Mouse (Mus musculus) MEL (cell line): Measurements from ENCODE around the gene Chchd1. TPM values are rescaled to one million over a fixed set of nuclear protein-coding genes. Genes with fewer than 3 reads are reported as not detected.

Source experiments
- DNase-seq: peaks from one replicate; pipeline ENCODE4 v3.0.0; 2011; ENCODE audit warnings: low read depth, low spot score
- H3K27ac ChIP-seq: 2 replicates; pipeline ENCODE4 v1.5.1; 2012; ENCODE audit warnings: low read depth, mild to moderate bottlenecking, control low read depth, low read length, moderate library complexity; ENCODE audit not compliant: control insufficient read depth
- H3K27me3 ChIP-seq, 2 experiments: fragments of 150-350 bp in 1 of 2; sonication (generic) in 1 of 2; 2 replicates each; pipeline ENCODE4 v1.6.1; 2012; ENCODE audit warnings: low read length in 2 of 2, mild to moderate bottlenecking in 2 of 2, improper control_type of control experiment in 1 of 2, moderate library complexity in 1 of 2; ENCODE audit not compliant: insufficient read depth in 2 of 2, control insufficient read depth in 1 of 2
- H3K36me3 ChIP-seq, 2 experiments: 2 replicates each; pipeline ENCODE4 v1.6.1; 2012 to 2014; ENCODE audit warnings: low read length in 2 of 2, improper control_type of control experiment in 1 of 2, inconsistent platforms in 1 of 2, mild to moderate bottlenecking in 1 of 2; ENCODE audit not compliant: insufficient read depth in 2 of 2, control insufficient read depth in 1 of 2
- H3K4me1 ChIP-seq, 2 experiments: fragments of 150-350 bp in 1 of 2; sonication (generic) in 1 of 2; 2 replicates each; pipeline ENCODE4 v1.6.1; 2012; ENCODE audit warnings: low read length in 2 of 2, improper control_type of control experiment in 1 of 2, mild to moderate bottlenecking in 1 of 2; ENCODE audit not compliant: insufficient read depth in 2 of 2, control insufficient read depth in 1 of 2
- H3K4me3 ChIP-seq, 2 experiments: fragments of 150-350 bp in 1 of 2; sonication (generic) in 1 of 2; 2 replicates each; pipeline ENCODE4 v1.5.1; 2012; ENCODE audit warnings: low read depth in 2 of 2, low read length in 2 of 2, mild to moderate bottlenecking in 2 of 2, moderate library complexity in 2 of 2, control low read depth in 1 of 2, improper control_type of control experiment in 1 of 2; ENCODE audit not compliant: control insufficient read depth in 1 of 2, insufficient read depth in 1 of 2
- H3K79me2 ChIP-seq: 2 replicates; pipeline ENCODE4 v1.6.1; 2012; ENCODE audit warnings: mild to moderate bottlenecking, low read length, moderate library complexity; ENCODE audit not compliant: control insufficient read depth, poor library complexity, insufficient read depth
- H3K9ac ChIP-seq: 2 replicates; pipeline ENCODE4 v1.6.1; 2012; ENCODE audit warnings: low read depth, mild to moderate bottlenecking, control low read depth, low read length, moderate library complexity; ENCODE audit not compliant: control insufficient read depth, poor library complexity, severe bottlenecking
- H3K9me3 ChIP-seq: fragments of 150-350 bp; sonication (generic); replicated peaks from 2 replicates; pipeline ENCODE4 v1.6.1; 2012; ENCODE audit warnings: mild to moderate bottlenecking, low read length, improper control_type of control experiment, moderate library complexity; ENCODE audit not compliant: insufficient read depth
- BHLHE40 ChIP-seq: IDR thresholded peaks from 2 replicates; pipeline ENCODE4 v1.6.1; 2012; ENCODE audit warnings: low read depth, mild to moderate bottlenecking, inconsistent platforms, low read length, improper control_type of control experiment, borderline replicate concordance
- CHD1 ChIP-seq: IDR thresholded peaks from 2 replicates; pipeline ENCODE4 v1.6.1; 2012; ENCODE audit warnings: low read depth, mild to moderate bottlenecking, inconsistent platforms, low read length, improper control_type of control experiment
- CHD2 ChIP-seq: IDR thresholded peaks from 2 replicates; pipeline ENCODE4 v1.6.1; 2011; ENCODE audit warnings: low read length, improper control_type of control experiment
- CTCF ChIP-seq, 3 experiments: IDR thresholded peaks in 2 of 3; conservative IDR thresholded peaks in 1 of 3; 2 replicates each; pipeline ENCODE4 v1.5.1; 2011 to 2012; ENCODE audit warnings: low read length in 3 of 3, low read depth in 2 of 3, mild to moderate bottlenecking in 2 of 3, improper control_type of control experiment in 1 of 3, inconsistent platforms in 1 of 3, mixed read lengths in 1 of 3, moderate library complexity in 1 of 3; ENCODE audit not compliant: control insufficient read depth in 1 of 3, insufficient read depth in 1 of 3, poor library complexity in 1 of 3, severe bottlenecking in 1 of 3
- E2F4 ChIP-seq: IDR thresholded peaks from 2 replicates; pipeline ENCODE4 v1.6.1; 2011; ENCODE audit warnings: low read depth, low read length, improper control_type of control experiment, borderline replicate concordance
- ELF1 ChIP-seq: IDR thresholded peaks from 2 replicates; pipeline ENCODE4 v1.6.1; 2014; ENCODE audit warnings: low read depth, mild to moderate bottlenecking, inconsistent platforms, low read length, improper control_type of control experiment, moderate library complexity
- EP300 ChIP-seq, 2 experiments: IDR thresholded peaks; 2 replicates each; pipeline ENCODE4 v1.6.1; 2011; ENCODE audit warnings: improper control_type of control experiment in 2 of 2, low read length in 2 of 2, low read depth in 1 of 2, mild to moderate bottlenecking in 1 of 2
- ETS1 ChIP-seq: IDR thresholded peaks from 2 replicates; pipeline ENCODE4 v1.6.1; 2012; ENCODE audit warnings: low read depth, mild to moderate bottlenecking, inconsistent platforms, low read length, improper control_type of control experiment, moderate library complexity
- GABPA ChIP-seq: IDR thresholded peaks from 2 replicates; pipeline ENCODE4 v1.6.1; 2012; ENCODE audit warnings: low read depth, mild to moderate bottlenecking, inconsistent platforms, low read length, improper control_type of control experiment, moderate library complexity
- GATA1 ChIP-seq: IDR thresholded peaks from 2 replicates; pipeline ENCODE4 v1.6.1; 2011; ENCODE audit warnings: low read depth, low read length, improper control_type of control experiment
- HCFC1 ChIP-seq: IDR thresholded peaks from 2 replicates; pipeline ENCODE4 v1.6.1; 2012; ENCODE audit warnings: low read depth, mild to moderate bottlenecking, inconsistent platforms, low read length, improper control_type of control experiment, moderate library complexity
- KAT2A ChIP-seq: conservative IDR thresholded peaks from 2 replicates; pipeline ENCODE4 v1.6.1; 2012; ENCODE audit warnings: low read depth, low read length, improper control_type of control experiment, inconsistent platforms
- MAFK ChIP-seq: IDR thresholded peaks from 2 replicates; pipeline ENCODE4 v1.6.1; 2011; ENCODE audit warnings: low read depth, mild to moderate bottlenecking, low read length, improper control_type of control experiment, borderline replicate concordance
- MAX ChIP-seq: IDR thresholded peaks from 2 replicates; pipeline ENCODE4 v1.6.1; 2011; ENCODE audit warnings: low read length, improper control_type of control experiment
- MEF2A ChIP-seq: IDR thresholded peaks from 2 replicates; pipeline ENCODE4 v1.6.1; 2014; ENCODE audit warnings: low read depth, mild to moderate bottlenecking, inconsistent platforms, low read length, improper control_type of control experiment; ENCODE audit not compliant: poor library complexity, insufficient replicate concordance, severe bottlenecking; ENCODE audit errors: extremely low read depth
- MXI1 ChIP-seq: IDR thresholded peaks from 2 replicates; pipeline ENCODE4 v1.6.1; 2011; ENCODE audit warnings: mild to moderate bottlenecking, low read depth, low read length, improper control_type of control experiment
- MYB ChIP-seq: IDR thresholded peaks from 2 replicates; pipeline ENCODE4 v1.6.1; 2011; ENCODE audit warnings: mild to moderate bottlenecking, low read depth, low read length, improper control_type of control experiment
- POLR2AphosphoS2 ChIP-seq: IDR thresholded peaks from 2 replicates; pipeline ENCODE4 v1.6.1; 2011; ENCODE audit warnings: low read length, improper control_type of control experiment
- RAD21 ChIP-seq: IDR thresholded peaks from 2 replicates; pipeline ENCODE4 v1.6.1; 2011; ENCODE audit warnings: mild to moderate bottlenecking, low read depth, low read length, improper control_type of control experiment
- RCOR1 ChIP-seq: IDR thresholded peaks from 2 replicates; pipeline ENCODE4 v1.6.1; 2012; ENCODE audit warnings: low read depth, mild to moderate bottlenecking, inconsistent platforms, low read length, improper control_type of control experiment
- SIN3A ChIP-seq: IDR thresholded peaks from 2 replicates; pipeline ENCODE4 v1.6.1; 2012; ENCODE audit warnings: low read length, improper control_type of control experiment, inconsistent platforms
- SMC3 ChIP-seq: IDR thresholded peaks from 2 replicates; pipeline ENCODE4 v1.6.1; 2011; ENCODE audit warnings: low read depth, low read length, improper control_type of control experiment
- TAL1 ChIP-seq: IDR thresholded peaks from 2 replicates; pipeline ENCODE4 v1.6.1; 2012; ENCODE audit warnings: mild to moderate bottlenecking, inconsistent platforms, low read length, moderate library complexity, mixed read lengths
- TBP ChIP-seq: IDR thresholded peaks from 2 replicates; pipeline ENCODE4 v1.8.0; 2011; ENCODE audit warnings: low read depth, low read length, improper control_type of control experiment
- TCF12 ChIP-seq: IDR thresholded peaks from 2 replicates; pipeline ENCODE4 v1.6.1; 2014; ENCODE audit warnings: low read depth, mild to moderate bottlenecking, inconsistent platforms, low read length, improper control_type of control experiment, moderate library complexity
- UBTF ChIP-seq: IDR thresholded peaks from 2 replicates; pipeline ENCODE4 v1.6.1; 2012; ENCODE audit warnings: low read depth, mild to moderate bottlenecking, inconsistent platforms, low read length, improper control_type of control experiment, moderate library complexity, borderline replicate concordance; ENCODE audit not compliant: insufficient read depth
- ZMIZ1 ChIP-seq: IDR thresholded peaks from 2 replicates; pipeline ENCODE4 v1.6.1; 2012; ENCODE audit warnings: low read depth, mild to moderate bottlenecking, inconsistent platforms, low read length, improper control_type of control experiment, moderate library complexity
- polyA plus RNA-seq, 2 experiments: library from polyadenylated mRNA; stranded (reverse) in 1 of 2; unstranded in 1 of 2; fragments of >175 nt in 1 of 2; fragments of >200 nt in 1 of 2; gene quantifications; 2 replicates each; pipeline versions ENCODE4 v1.2.1 to v1.2.4; 2012; ENCODE audit warnings: low replicate concordance in 2 of 2, low read depth in 1 of 2; ENCODE audit not compliant: insufficient read length in 2 of 2, insufficient read depth in 1 of 2, missing spikeins in 1 of 2
- total RNA-seq: library from RNA; depleted of rRNA; stranded (reverse); fragments of 300-350 nt; gene quantifications from 2 replicates; pipeline ENCODE4 v1.2.3, GENCODE M21; 2012

Chchd1 gene
- total and polyA plus RNA-seq, 3 experiments = 136 to 164 TPM; not detected in 1

DNA sequence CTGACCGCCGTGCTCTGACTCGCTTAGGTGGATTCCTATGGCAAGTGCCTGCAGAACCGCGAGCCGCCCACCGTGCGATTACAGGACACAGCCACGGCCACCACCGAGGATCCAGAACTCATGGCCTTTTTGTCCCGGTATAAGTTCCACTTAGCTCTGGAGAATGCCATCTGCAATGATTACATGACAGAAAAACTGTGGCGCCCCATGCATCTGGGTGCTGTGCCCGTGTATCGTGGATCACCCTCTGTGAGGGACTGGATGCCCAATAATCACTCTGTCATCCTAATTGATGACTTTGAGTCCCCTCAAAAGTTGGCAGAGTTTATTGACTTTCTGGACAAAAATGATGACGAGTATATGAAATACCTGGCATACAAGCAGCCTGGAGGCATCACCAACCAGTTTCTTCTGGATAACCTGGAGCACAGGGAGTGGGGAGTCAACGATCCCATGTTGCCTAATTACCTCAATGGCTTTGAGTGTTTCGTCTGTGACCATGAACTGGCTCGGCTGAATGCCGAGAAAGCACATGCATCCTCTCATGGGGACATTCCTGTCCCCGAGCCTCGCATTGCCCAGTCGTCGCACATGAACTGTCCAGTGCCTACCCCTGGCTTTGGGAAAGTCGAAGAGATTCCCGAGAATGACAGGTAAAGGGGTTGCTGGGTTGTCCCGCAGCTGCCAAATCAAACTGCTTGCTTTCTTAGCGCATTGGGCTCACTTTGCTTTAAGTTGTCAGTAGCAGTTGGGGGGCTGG, 6.9 kb upstream of the Chchd1 start (continued):
- no peak for TF ChIP-seq ETS1

DNA sequence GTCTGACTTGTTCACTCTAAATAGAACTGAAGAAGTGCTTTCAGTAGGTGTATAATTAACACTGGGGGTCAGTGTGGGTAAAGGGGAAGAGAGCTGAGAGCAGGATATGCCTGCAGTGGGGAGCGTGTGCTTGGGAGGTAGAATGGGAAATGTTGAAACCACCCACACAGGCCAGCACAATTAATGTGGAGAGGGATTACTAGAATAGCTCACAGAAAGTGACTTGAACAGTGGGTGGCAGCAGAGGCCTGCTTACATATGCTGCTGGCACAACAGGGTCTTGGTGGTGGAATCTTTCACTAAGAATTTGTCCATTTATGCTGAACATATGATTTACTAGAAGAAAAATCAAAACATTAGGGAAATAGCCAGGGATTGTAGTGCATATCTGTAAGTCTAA, 5.8 kb upstream of the Chchd1 start:
- peak; percentile 39 for TF ChIP-seq RAD21
- TF ChIP-seq CTCF (IDR thresholded peaks at IDR 0.05 in 2 of 3, conservative IDR thresholded peaks at IDR 0.05 in 1 of 3; ENCODE audit: control insufficient read depth in 1 of 3, insufficient read depth in 1 of 3, low read depth in 2 of 3, low read length in 3 of 3, poor library complexity in 1 of 3, severe bottlenecking in 1 of 3) = peak in 2 of 3 experiments; percentile 29 to 45; a peak in 3 of 6 replicates
- no peak for TF ChIP-seq GATA1
- no peak overlapping the region for H3K4me3 ChIP-seq
- H3K36me3 ChIP-seq = peaks cover 18 to 47% of the 10 kb centered on the region in 2 experiments
- DNase-seq = no peak
- H3K27me3 ChIP-seq = no peaks in the 10 kb centered on the region
- no peak overlapping the region; the same call in 1 of the 2 replicates for H3K27ac ChIP-seq
- H3K9ac ChIP-seq = no peak overlapping the region
- peaks cover 41% of the 10 kb centered on the region for H3K79me2 ChIP-seq
- no peaks in the 10 kb centered on the region for H3K9me3 ChIP-seq
- peaks cover 20 to 26% of the 10 kb centered on the region in 2 experiments for H3K4me1 ChIP-seq

DNA sequence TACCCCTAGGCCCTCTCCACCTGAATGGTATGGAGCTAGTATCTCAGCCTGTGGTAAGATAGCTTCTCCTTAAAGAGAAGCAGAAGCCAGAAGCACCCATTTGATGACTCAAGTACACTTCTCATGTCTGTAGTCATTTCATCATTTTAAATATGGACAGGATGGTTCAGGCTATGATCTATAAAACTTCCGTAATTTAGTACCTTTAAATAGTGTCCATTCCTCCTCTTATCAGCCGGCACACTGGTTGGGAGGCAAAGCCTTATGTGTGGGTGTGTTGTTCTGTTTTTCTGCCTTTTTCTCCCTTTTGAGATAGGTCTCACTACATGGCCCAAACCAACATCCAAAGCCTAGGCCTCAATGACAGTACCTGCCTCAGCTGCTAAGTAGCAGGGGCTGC, 4.3 kb upstream of the Chchd1 start:
- no peak overlapping the region for H3K4me3 ChIP-seq
- H3K9ac ChIP-seq = no peak overlapping the region
- peaks cover 11 to 48% of the 10 kb centered on the region in 2 experiments for H3K36me3 ChIP-seq
- H3K79me2 ChIP-seq = peaks cover 54% of the 10 kb centered on the region
- no peaks in the 10 kb centered on the region for H3K27me3 ChIP-seq
- peaks cover 20 to 26% of the 10 kb centered on the region in 2 experiments for H3K4me1 ChIP-seq
- H3K9me3 ChIP-seq = no peaks in the 10 kb centered on the region
- peak overlapping the region; percentile 69 for H3K27ac ChIP-seq
- DNase-seq = peak; percentile 86
- TF ChIP-seq POLR2AphosphoS2 = no peak
- TF ChIP-seq HCFC1 = 0 out of 2 replicates have a peak, but pooled peaks have one; percentile 40
- TF ChIP-seq MEF2A = peak; percentile 93; the same call in 1 of the 2 replicates
- TF ChIP-seq RCOR1 = peak; percentile 64; the same call in 1 of the 2 replicates
- TF ChIP-seq TBP = 0 out of 2 replicates have a peak, but pooled peaks have one; percentile 21
- no peak for TF ChIP-seq CHD2
- TF ChIP-seq MXI1 = peak; percentile 77
- TF ChIP-seq MAFK = peak; percentile 26; the same call in 1 of the 2 replicates
- peak; percentile 95 for TF ChIP-seq ETS1
- TF ChIP-seq MAX = peak; percentile 63; the same call in 1 of the 2 replicates
- peak; percentile 94 for TF ChIP-seq SIN3A
- peak; percentile 93 for TF ChIP-seq GATA1
- no peak for TF ChIP-seq KAT2A
- TF ChIP-seq SMC3 = no peak
- no peak for TF ChIP-seq CHD1
- TF ChIP-seq ZMIZ1 = 0 out of 2 replicates have a peak, but pooled peaks have one; percentile 19
- TF ChIP-seq ELF1 = peak; percentile 38; the same call in 1 of the 2 replicates
- TF ChIP-seq BHLHE40 = peak; percentile 42; the same call in 1 of the 2 replicates
- no peak for TF ChIP-seq UBTF
- TF ChIP-seq E2F4 = 0 out of 2 replicates have a peak, but pooled peaks have one; percentile 31
- TF ChIP-seq EP300 (IDR thresholded peaks at IDR 0.05; ENCODE audit: low read depth in 1 of 2, low read length in 2 of 2) = peak; percentile 86 to 87
- TF ChIP-seq TCF12 = peak; percentile 65
- TF ChIP-seq MYB = 0 out of 2 replicates have a peak, but pooled peaks have one; percentile 19
- TF ChIP-seq TAL1 = peak; percentile 65
- TF ChIP-seq GABPA = no peak
